Mouse (Mus musculus): ENCODE measurements around the gene Rbks. TPM values are rescaled to one million over a fixed set of nuclear protein-coding genes. Genes with fewer than 3 reads are reported as not detected.
"Not testable (repeated sequence)": the region's sequence is repeated elsewhere in the genome, so short reads cannot be mapped to it uniquely, and the experiment has no call there.

Gene Rbks
- polyA plus RNA-seq, 1 experiment from 2014 or later, result 8.5 TPM

DNA sequence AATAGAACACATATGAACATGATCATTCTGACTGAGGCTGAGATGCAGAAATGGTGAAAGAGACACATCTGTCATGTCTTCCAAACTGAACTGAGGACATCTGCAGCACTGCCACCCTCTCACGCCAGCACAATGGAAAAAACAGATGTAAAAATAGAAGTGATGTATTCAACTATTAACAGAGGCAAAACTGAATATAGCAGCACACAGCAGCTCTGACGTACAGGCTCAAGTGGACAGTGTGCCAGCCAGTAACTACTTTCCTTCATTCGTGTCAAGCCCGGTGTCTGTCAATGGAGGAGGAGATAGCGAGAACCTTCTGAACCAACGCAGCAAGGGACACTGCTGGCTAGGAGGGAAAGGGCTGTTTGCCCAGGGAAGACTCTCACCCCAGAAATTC, 52.6 kb downstream of the Rbks start:
- H3K9ac ChIP-seq (ENCODE audit: low read length), result no peak overlapping the region
- no peaks in the 10 kb centered on the region for H3K36me3 ChIP-seq (ENCODE audit: control insufficient read depth, insufficient read depth, low read length)
- no peak overlapping the region for H3K4me2 ChIP-seq (ENCODE audit: low read length)
- DNase-seq (ENCODE audit: low spot score) (no peak), ATAC-seq (replicated peaks; ENCODE audit: low FRiP score, low TSS enrichment, low read depth) (no peak)
- no peak overlapping the region for H3K4me3 ChIP-seq (ENCODE audit: low read depth, low read length)
- 88% methylated on average over 6 of the region's 6 CpGs for WGBS
- H3K27ac ChIP-seq (ENCODE audit: low read depth), result no peak overlapping the region
- no peaks in the 10 kb centered on the region for H3K27me3 ChIP-seq (replicated peaks; ENCODE audit: control insufficient read depth, insufficient read depth, low read length)
- no peaks in the 10 kb centered on the region for H3K9me3 ChIP-seq (ENCODE audit: control insufficient read depth, low read length)
- no peaks in the 10 kb centered on the region for H3K4me1 ChIP-seq (replicated peaks; ENCODE audit: control insufficient read depth, insufficient read depth, low read length)

DNA sequence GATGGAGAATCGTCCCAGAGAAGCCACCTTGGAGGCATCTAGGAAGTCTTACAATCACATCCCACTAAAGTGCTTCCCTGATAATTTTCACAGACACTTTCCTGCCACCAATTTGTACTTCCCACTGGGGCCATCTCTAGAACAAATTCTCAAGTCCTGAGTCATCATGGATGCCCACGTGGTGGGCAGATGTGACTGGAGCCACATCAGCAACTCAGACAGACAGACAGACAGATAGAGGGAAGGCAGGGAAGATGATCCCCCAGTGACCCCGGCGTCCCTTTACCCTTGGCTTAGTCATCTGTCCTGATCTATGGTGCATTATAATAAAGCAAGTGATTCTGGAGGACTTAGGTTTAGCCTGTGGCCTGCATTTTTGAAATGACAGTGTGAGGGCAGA, 53.2 kb downstream of the Rbks start:
- no peaks in the 10 kb centered on the region for H3K4me1 ChIP-seq (replicated peaks; ENCODE audit: control insufficient read depth, insufficient read depth, low read length)
- H3K9me3 ChIP-seq (ENCODE audit: control insufficient read depth, low read length), result no peaks in the 10 kb centered on the region
- no peaks in the 10 kb centered on the region for H3K27me3 ChIP-seq (replicated peaks; ENCODE audit: control insufficient read depth, insufficient read depth, low read length)
- no peak overlapping the region for H3K4me2 ChIP-seq (ENCODE audit: low read length)
- H3K36me3 ChIP-seq (ENCODE audit: control insufficient read depth, insufficient read depth, low read length), result no peaks in the 10 kb centered on the region
- no peak overlapping the region for H3K27ac ChIP-seq (ENCODE audit: low read depth)
- WGBS, result 78% methylated on average over 4 of the region's 4 CpGs
- H3K9ac ChIP-seq (ENCODE audit: low read length), result no peak overlapping the region
- DNase-seq (ENCODE audit: low spot score) (no peak), ATAC-seq (replicated peaks; ENCODE audit: low FRiP score, low TSS enrichment, low read depth) (no peak)
- H3K4me3 ChIP-seq (ENCODE audit: low read depth, low read length), result no peak overlapping the region

DNA sequence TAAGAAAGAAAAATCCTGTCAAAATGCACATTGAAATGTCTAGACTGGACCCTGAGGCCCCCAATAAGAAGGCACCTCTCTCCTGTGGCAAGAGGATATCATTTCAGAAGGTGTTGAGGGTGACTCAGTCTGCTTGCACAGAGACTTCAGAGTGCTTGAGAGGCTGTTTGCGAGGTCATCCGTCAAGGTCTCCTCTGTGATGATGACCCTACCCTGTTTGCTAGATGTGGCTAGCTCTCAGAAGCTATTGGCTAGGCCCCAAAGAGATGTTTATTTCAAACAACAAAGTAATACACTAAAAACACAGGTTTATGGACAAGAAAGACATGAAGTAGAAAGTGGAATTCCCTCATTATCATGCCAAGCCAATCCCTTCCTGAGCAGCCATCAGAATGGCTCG, 55.1 kb downstream of the Rbks start:
- 89% methylated on average over 3 of the region's 3 CpGs for WGBS
- no peak for ATAC-seq (replicated peaks; ENCODE audit: low FRiP score, low TSS enrichment, low read depth)
- Histone ChIP-seq H3K9me3 (ENCODE audit: control insufficient read depth, low read length) (no peaks in the 10 kb centered on the region), H3K4me3 (ENCODE audit: low read depth, low read length) (no peak overlapping the region), H3K4me1 (replicated peaks; ENCODE audit: control insufficient read depth, insufficient read depth, low read length) (no peaks in the 10 kb centered on the region), H3K27me3 (replicated peaks; ENCODE audit: control insufficient read depth, insufficient read depth, low read length) (no peaks in the 10 kb centered on the region), H3K9ac (ENCODE audit: low read length) (no peak overlapping the region), H3K4me2 (ENCODE audit: low read length) (no peak overlapping the region), H3K36me3 (ENCODE audit: control insufficient read depth, insufficient read depth, low read length) (no peaks in the 10 kb centered on the region), H3K27ac (ENCODE audit: low read depth) (no peak overlapping the region)
- no peak for DNase-seq (ENCODE audit: low spot score)

DNA sequence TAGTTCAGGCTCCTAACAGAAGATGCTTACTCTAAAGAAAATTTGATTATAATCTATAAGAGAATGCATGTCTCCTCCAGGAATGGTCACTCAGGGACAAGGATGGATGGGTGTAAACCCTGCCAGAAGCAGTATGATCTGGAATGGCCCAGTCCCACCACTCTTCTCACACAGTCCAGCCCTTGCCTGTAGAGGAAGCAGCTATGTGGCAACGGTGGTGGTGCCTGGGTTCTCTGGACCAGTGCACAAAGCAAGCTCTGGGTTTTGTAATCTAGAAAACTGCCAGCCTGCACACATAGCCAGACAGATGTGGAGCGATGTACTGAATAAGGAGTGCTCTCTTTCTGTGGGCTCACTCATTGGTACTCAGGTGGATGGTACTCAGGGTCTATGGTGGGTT, 56.9 kb downstream of the Rbks start:
- 92% methylated on average over 2 of the region's 2 CpGs for WGBS
- Histone ChIP-seq H3K9ac (ENCODE audit: low read length) (no peak overlapping the region), H3K4me3 (ENCODE audit: low read depth, low read length) (no peak overlapping the region), H3K9me3 (ENCODE audit: control insufficient read depth, low read length) (no peaks in the 10 kb centered on the region), H3K27me3 (replicated peaks; ENCODE audit: control insufficient read depth, insufficient read depth, low read length) (no peaks in the 10 kb centered on the region), H3K36me3 (ENCODE audit: control insufficient read depth, insufficient read depth, low read length) (no peaks in the 10 kb centered on the region), H3K27ac (ENCODE audit: low read depth) (no peak overlapping the region), H3K4me2 (ENCODE audit: low read length) (no peak overlapping the region), H3K4me1 (replicated peaks; ENCODE audit: control insufficient read depth, insufficient read depth, low read length) (no peaks in the 10 kb centered on the region)
- DNase-seq (ENCODE audit: low spot score), result no peak
- ATAC-seq (replicated peaks; ENCODE audit: low FRiP score, low TSS enrichment, low read depth), result no peak

DNA sequence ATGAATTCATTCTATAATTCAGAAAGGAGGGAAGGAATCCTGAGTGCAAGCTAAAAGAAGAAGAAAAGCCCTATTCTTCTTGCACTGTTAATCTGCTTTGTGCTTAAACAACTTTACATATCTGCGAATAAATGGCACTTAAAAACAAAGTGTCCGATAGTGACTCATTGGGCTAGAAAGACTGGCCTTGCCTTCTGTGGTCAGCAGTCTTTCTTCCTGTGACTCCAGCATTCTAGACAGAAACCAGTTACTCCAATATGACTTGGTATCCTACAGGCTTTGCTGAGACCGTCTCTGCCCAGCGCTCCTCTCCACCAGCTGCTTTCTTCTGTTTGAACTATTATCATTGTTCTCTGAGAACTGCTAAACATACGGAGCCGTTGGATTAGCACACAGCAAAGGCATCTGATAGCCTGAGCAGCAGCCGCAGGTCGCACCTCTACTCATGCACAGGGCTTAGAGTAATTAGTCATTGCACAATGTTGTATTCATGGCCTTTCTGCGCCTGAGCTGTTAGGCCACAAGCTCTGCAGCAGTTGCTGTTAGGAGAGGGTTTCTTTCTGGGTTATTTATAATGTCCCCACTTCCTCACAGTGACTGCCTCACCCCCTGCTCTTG, 60.7 kb downstream of the Rbks start:
- H3K9me3 ChIP-seq (ENCODE audit: control insufficient read depth, low read length), result no peaks in the 10 kb centered on the region
- no peak overlapping the region for H3K4me3 ChIP-seq (ENCODE audit: low read depth, low read length)
- H3K27me3 ChIP-seq (replicated peaks; ENCODE audit: control insufficient read depth, insufficient read depth, low read length), result no peaks in the 10 kb centered on the region
- no peaks in the 10 kb centered on the region for H3K36me3 ChIP-seq (ENCODE audit: control insufficient read depth, insufficient read depth, low read length)
- WGBS, result 48% methylated on average over 9 of the region's 9 CpGs
- H3K9ac ChIP-seq (ENCODE audit: low read length), result no peak overlapping the region
- H3K27ac ChIP-seq (ENCODE audit: low read depth), result no peak overlapping the region
- DNase-seq (ENCODE audit: low spot score) (no peak), ATAC-seq (replicated peaks; ENCODE audit: low FRiP score, low TSS enrichment, low read depth) (no peak)
- H3K4me2 ChIP-seq (ENCODE audit: low read length), result no peak overlapping the region
- no peaks in the 10 kb centered on the region; the same call in 1 of the 2 replicates for H3K4me1 ChIP-seq (replicated peaks; ENCODE audit: control insufficient read depth, insufficient read depth, low read length)

DNA sequence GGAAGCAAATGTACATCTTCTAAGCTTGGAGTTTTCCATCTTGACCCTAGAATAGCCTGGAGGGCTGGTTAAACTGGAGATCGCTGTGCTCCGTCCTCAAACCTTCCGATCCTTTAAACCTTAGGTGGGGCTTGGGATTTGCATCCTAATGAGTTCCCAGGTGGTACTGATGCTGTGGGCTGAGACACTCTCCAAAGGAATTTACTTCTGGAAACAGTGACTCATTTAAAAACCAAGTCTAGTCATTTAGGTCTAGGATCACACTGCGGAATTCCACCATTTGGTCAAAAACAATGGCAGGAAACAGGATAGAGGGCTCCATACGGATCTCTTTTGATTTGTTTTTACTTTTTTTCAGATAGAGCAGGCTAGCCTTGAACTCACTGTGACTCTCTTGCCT, 62.7 kb downstream of the Rbks start:
- WGBS, result 79% methylated on average over 5 of the region's 5 CpGs
- Histone ChIP-seq H3K36me3 (ENCODE audit: control insufficient read depth, insufficient read depth, low read length) (no peaks in the 10 kb centered on the region), H3K27me3 (replicated peaks; ENCODE audit: control insufficient read depth, insufficient read depth, low read length) (no peaks in the 10 kb centered on the region), H3K4me3 (ENCODE audit: low read depth, low read length) (no peak overlapping the region), H3K4me1 (replicated peaks; ENCODE audit: control insufficient read depth, insufficient read depth, low read length) (peaks cover 9% of the 10 kb centered on the region), H3K4me2 (ENCODE audit: low read length) (no peak overlapping the region), H3K9me3 (ENCODE audit: control insufficient read depth, low read length) (no peaks in the 10 kb centered on the region), H3K9ac (ENCODE audit: low read length) (no peak overlapping the region), H3K27ac (ENCODE audit: low read depth) (no peak overlapping the region)
- ATAC-seq (replicated peaks; ENCODE audit: low FRiP score, low TSS enrichment, low read depth) (no peak), DNase-seq (ENCODE audit: low spot score) (no peak)

DNA sequence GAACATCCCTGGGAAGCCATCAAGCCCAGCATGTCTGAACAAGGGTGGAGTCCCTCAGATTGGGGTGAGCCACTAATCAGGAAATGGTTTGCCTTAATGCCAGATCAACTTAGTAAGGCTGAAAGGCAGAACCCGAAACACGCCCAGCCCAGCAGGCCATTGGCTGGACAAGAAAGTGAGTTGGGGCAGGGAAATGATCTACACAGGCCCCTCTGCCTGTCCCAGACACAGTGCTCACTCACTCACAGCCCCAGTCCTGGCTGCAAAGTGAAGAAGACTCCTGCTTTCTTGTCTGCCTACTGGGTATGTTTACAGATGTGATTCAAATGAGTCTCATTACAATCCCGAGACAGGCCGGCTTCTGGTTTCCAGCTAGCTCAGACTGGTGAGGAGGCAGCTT, 63.3 kb downstream of the Rbks start:
- no peak overlapping the region for H3K4me2 ChIP-seq (ENCODE audit: low read length)
- H3K4me3 ChIP-seq (ENCODE audit: low read depth, low read length), result no peak overlapping the region
- no peaks in the 10 kb centered on the region for H3K36me3 ChIP-seq (ENCODE audit: control insufficient read depth, insufficient read depth, low read length)
- 56% methylated on average over 4 of the region's 4 CpGs for WGBS
- DNase-seq (ENCODE audit: low spot score) (no peak), ATAC-seq (replicated peaks; ENCODE audit: low FRiP score, low TSS enrichment, low read depth) (no peak)
- H3K27me3 ChIP-seq (replicated peaks; ENCODE audit: control insufficient read depth, insufficient read depth, low read length), result no peaks in the 10 kb centered on the region
- no peak overlapping the region for H3K27ac ChIP-seq (ENCODE audit: low read depth)
- H3K9me3 ChIP-seq (ENCODE audit: control insufficient read depth, low read length), result no peaks in the 10 kb centered on the region
- H3K9ac ChIP-seq (ENCODE audit: low read length), result no peak overlapping the region
- peaks cover 9% of the 10 kb centered on the region for H3K4me1 ChIP-seq (replicated peaks; ENCODE audit: control insufficient read depth, insufficient read depth, low read length)

DNA sequence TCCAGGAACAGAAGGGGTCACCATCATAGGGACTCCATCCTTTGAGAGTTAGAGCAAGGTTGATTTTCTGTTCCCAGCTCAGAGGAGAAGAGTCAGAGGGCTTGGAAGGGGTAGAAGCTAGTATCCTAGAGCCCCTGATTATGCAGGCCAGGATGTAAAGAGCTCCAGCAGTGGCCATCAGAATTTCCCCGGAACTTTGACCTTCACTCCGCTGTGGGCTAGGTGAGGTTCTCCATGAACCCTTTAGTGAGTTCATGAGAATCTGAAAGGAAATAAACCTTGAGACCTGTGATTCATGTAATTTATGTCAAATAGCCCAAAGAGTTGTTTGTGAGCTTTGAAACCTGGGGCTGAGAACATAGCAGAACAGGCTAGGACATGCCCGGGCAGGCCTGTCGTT, 66.3 kb downstream of the Rbks start:
- not testable (repeated sequence) for DNase-seq (ENCODE audit: low spot score); H3K9ac ChIP-seq (ENCODE audit: low read length); H3K27ac ChIP-seq (ENCODE audit: low read depth); H3K4me3 ChIP-seq (ENCODE audit: low read depth, low read length); H3K4me1 ChIP-seq (replicated peaks; ENCODE audit: control insufficient read depth, insufficient read depth, low read length); H3K27me3 ChIP-seq (replicated peaks; ENCODE audit: control insufficient read depth, insufficient read depth, low read length); H3K9me3 ChIP-seq (ENCODE audit: control insufficient read depth, low read length); H3K4me2 ChIP-seq (ENCODE audit: low read length); H3K36me3 ChIP-seq (ENCODE audit: control insufficient read depth, insufficient read depth, low read length); ATAC-seq (replicated peaks; ENCODE audit: low FRiP score, low TSS enrichment, low read depth)
- 98% methylated on average over 4 of the region's 4 CpGs for WGBS

DNA sequence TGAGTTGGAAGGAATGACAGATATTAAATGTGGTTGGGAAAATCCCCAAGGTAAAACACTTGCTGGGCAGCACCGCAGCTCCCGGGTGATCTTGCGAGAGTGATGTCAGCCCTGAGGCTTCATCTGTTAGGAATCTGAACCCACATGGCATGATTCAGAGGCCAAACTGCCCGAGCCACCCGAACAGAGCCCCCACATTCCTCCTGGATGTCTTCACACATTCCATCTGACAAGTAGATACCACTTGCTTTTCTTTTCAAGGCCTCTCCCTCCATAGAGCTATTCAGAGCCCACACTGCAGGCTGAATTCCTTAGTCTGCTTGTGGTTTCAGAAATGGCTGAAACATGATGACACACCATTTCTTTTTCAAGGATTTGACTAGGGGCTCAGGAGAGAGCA, 67.4 kb downstream of the Rbks start:
- WGBS, result 28% methylated on average over 5 of the region's 5 CpGs
- ATAC-seq (replicated peaks; ENCODE audit: low FRiP score, low TSS enrichment, low read depth) (peak; percentile 64; the same call in 1 of the 2 replicates), DNase-seq (ENCODE audit: low spot score) (no peak)
- Histone ChIP-seq H3K4me3 (ENCODE audit: low read depth, low read length) (no peak overlapping the region), H3K4me2 (ENCODE audit: low read length) (no peak overlapping the region), H3K4me1 (replicated peaks; ENCODE audit: control insufficient read depth, insufficient read depth, low read length) (peaks cover 9% of the 10 kb centered on the region), H3K27me3 (replicated peaks; ENCODE audit: control insufficient read depth, insufficient read depth, low read length) (no peaks in the 10 kb centered on the region), H3K9me3 (ENCODE audit: control insufficient read depth, low read length) (no peaks in the 10 kb centered on the region), H3K36me3 (ENCODE audit: control insufficient read depth, insufficient read depth, low read length) (no peaks in the 10 kb centered on the region; the same call in 1 of the 2 replicates), H3K27ac (ENCODE audit: low read depth) (peak overlapping the region; percentile 62), H3K9ac (ENCODE audit: low read length) (no peak overlapping the region)
